Mouse (Mus musculus): ENCODE data around the gene Erich3.
A peak's percentile ranks its signal among the peaks of the same experiment; 100 is the strongest.

The Erich3 gene

GRCm38 (mm10) chr3:154673326-154673725 is 9.7 kb downstream of the Erich3 start:
- no peak for DNase-seq (ENCODE audit: low read depth)

GRCm38 (mm10) chr3:154682570-154682969 is 18.9 kb downstream of the Erich3 start:
- no peak for DNase-seq (ENCODE audit: low read depth)

GRCm38 (mm10) chr3:154683667-154684066 is 20.0 kb downstream of the Erich3 start:
- DNase-seq (ENCODE audit: low read depth) = peak; percentile 1

- DNase-seq (ENCODE audit: low read depth) = no peak
Observed at GRCm38 (mm10) chr3:154690260-154690659, 26.6 kb downstream of the Erich3 start.

- DNase-seq (ENCODE audit: low read depth) = no peak
Observed at GRCm38 (mm10) chr3:154691897-154692571, 28.4 kb downstream of the Erich3 start.

- no peak for DNase-seq (ENCODE audit: low read depth)
Observed at GRCm38 (mm10) chr3:154692572-154692922, 28.9 kb downstream of the Erich3 start.

GRCm38 (mm10) chr3:154693902-154694301 is 30.2 kb downstream of the Erich3 start:
- no peak for DNase-seq (ENCODE audit: low read depth)

- no peak for DNase-seq (ENCODE audit: low read depth)
Observed at GRCm38 (mm10) chr3:154696611-154697010, 33.0 kb downstream of the Erich3 start.

- no peak for DNase-seq (ENCODE audit: low read depth)
Observed at GRCm38 (mm10) chr3:154698907-154699306, 35.2 kb downstream of the Erich3 start.

- DNase-seq (ENCODE audit: low read depth) = no peak
Observed at GRCm38 (mm10) chr3:154700296-154700695, 36.6 kb downstream of the Erich3 start.

- DNase-seq (ENCODE audit: low read depth) = no peak
Observed at GRCm38 (mm10) chr3:154700735-154701134, 37.1 kb downstream of the Erich3 start.

GRCm38 (mm10) chr3:154704755-154705154 is 41.1 kb downstream of the Erich3 start:
- DNase-seq (ENCODE audit: low read depth) = no peak

GRCm38 (mm10) chr3:154708150-154708549 is 44.5 kb downstream of the Erich3 start:
- DNase-seq (ENCODE audit: low read depth) = no peak

- no peak for DNase-seq (ENCODE audit: low read depth)
Observed at GRCm38 (mm10) chr3:154723198-154723597, 59.5 kb downstream of the Erich3 start.

- no peak for DNase-seq (ENCODE audit: low read depth)
Observed at GRCm38 (mm10) chr3:154731431-154731830, 67.8 kb downstream of the Erich3 start.

- no peak for DNase-seq (ENCODE audit: low read depth)
Observed at GRCm38 (mm10) chr3:154741496-154741895, 77.8 kb downstream of the Erich3 start.

GRCm38 (mm10) chr3:154742927-154743326 is 79.3 kb downstream of the Erich3 start:
- no peak for DNase-seq (ENCODE audit: low read depth)

GRCm38 (mm10) chr3:154744317-154744716 is 80.7 kb downstream of the Erich3 start:
- no peak for DNase-seq (ENCODE audit: low read depth)

- no peak for DNase-seq (ENCODE audit: low read depth)
Observed at GRCm38 (mm10) chr3:154754505-154754904, 90.8 kb downstream of the Erich3 start.

GRCm38 (mm10) chr3:154755225-154755624 is 91.6 kb downstream of the Erich3 start:
- no peak for DNase-seq (ENCODE audit: low read depth)

GRCm38 (mm10) chr3:154758089-154758488 is 94.4 kb downstream of the Erich3 start:
- no peak for DNase-seq (ENCODE audit: low read depth)

GRCm38 (mm10) chr3:154761108-154761507 is 97.4 kb downstream of the Erich3 start:
- no peak for DNase-seq (ENCODE audit: low read depth)

- no peak for DNase-seq (ENCODE audit: low read depth)
Observed at GRCm38 (mm10) chr3:154763374-154763773, 99.7 kb downstream of the Erich3 start.

GRCm38 (mm10) chr3:154764115-154764514 is 100.5 kb downstream of the Erich3 start:
- DNase-seq (ENCODE audit: low read depth) = no peak
